Mouse (Mus musculus): ENCODE results near the gene Sar1b. TPM values are rescaled to one million over a fixed set of nuclear protein-coding genes. Genes with fewer than 3 reads are reported as not detected.

Sar1b gene
- total and polyA plus RNA-seq, 3 experiments: 64.2 to 149 (median 123) TPM

DNA sequence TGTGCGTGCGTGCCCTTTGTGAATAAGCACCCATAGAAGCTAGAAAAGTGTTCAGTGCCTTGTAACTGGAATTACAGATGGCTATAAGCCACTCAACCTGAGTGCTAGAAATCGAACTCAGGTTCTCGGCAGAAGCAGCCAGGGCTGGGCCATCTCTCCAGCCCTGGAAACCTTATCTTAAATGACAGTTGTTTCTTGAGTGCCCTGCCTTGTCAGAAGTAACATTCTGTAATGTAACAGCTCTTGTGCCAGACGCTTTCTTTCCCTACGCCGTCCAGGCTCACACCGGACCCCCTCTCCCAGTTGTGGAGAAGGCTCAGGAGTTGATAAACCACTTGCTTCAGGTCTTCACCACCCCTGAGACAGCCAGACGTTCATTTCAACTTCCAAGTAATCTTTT, 77.2 kb downstream of the Sar1b start:
- 79% methylated on average over 9 of the region's 9 CpGs for WGBS
- intact Hi-C loops (cut with DNase I): no loop called here

DNA sequence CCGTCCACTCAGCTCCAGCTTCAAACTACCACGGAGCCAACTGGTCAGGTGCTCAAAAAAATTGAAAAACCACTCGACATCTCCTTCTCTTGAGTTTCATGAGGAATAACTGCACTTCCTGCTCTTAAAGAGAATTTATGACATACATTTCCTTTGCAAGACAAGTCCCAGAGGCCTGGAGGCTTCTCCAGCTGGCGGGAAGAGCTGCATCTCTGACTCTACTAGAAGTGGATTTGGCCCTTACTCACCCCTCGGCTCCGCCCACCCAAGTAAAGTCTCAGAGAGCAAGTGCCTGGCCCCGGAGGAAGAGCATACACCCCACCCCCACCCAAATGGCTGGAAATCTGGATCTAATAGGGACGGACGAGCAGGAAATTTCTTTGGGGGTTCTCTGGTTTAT, 77.7 kb downstream of the Sar1b start:
- WGBS: 49% methylated on average over 9 of the region's 9 CpGs
- H3K79me2 ChIP-seq (replicated peaks; ENCODE audit: control insufficient read depth, insufficient read depth, low read length): no peaks in the 10 kb centered on the region
- TF ChIP-seq CTCF (IDR thresholded peaks at IDR 0.05) (no peak), POLR2A (IDR thresholded peaks at IDR 0.05; ENCODE audit: insufficient read depth, low read depth, low read length) (no peak), EP300 (IDR thresholded peaks at IDR 0.05; ENCODE audit: insufficient read depth, low read depth, low read length) (no peak)
- intact Hi-C loops (cut with DNase I): no loop called here
- no peak overlapping the region for H3K9ac ChIP-seq (ENCODE audit: low read depth, low read length)
- H3K36me3 ChIP-seq (ENCODE audit: control insufficient read depth, insufficient read depth, low read length): no peaks in the 10 kb centered on the region
- no peaks in the 10 kb centered on the region for H3K4me1 ChIP-seq (ENCODE audit: control insufficient read depth, insufficient read depth, low read length)
- H3K4me3 ChIP-seq: no peak overlapping the region
- H3K27me3 ChIP-seq (ENCODE audit: control insufficient read depth, insufficient read depth, low read length): no peaks in the 10 kb centered on the region
- H3K27ac ChIP-seq: no peak overlapping the region
- DNase-seq: no peak

More for the DNA sequence above, 77.2 kb downstream of the Sar1b start:
- Histone ChIP-seq H3K79me2 (replicated peaks; ENCODE audit: control insufficient read depth, insufficient read depth, low read length) (no peaks in the 10 kb centered on the region), H3K36me3 (ENCODE audit: control insufficient read depth, insufficient read depth, low read length) (no peaks in the 10 kb centered on the region), H3K4me1 (ENCODE audit: control insufficient read depth, insufficient read depth, low read length) (no peaks in the 10 kb centered on the region), H3K9ac (ENCODE audit: low read depth, low read length) (no peak overlapping the region), H3K4me3 (no peak overlapping the region), H3K27me3 (ENCODE audit: control insufficient read depth, insufficient read depth, low read length) (no peaks in the 10 kb centered on the region), H3K27ac (no peak overlapping the region)
- TF ChIP-seq EP300 (IDR thresholded peaks at IDR 0.05; ENCODE audit: insufficient read depth, low read depth, low read length) (no peak), CTCF (IDR thresholded peaks at IDR 0.05) (no peak), POLR2A (IDR thresholded peaks at IDR 0.05; ENCODE audit: insufficient read depth, low read depth, low read length) (no peak)
- no peak for DNase-seq

Other genes starting within 250 kb of the Sar1b start
- 1 to 10 TPM; 6.9 to 8.9 TPM for gene Phykpl, start 178.9 kb upstream of the Sar1b start, total RNA-seq (2021)
- gene Phykpl, start 178.9 kb upstream of the Sar1b start, polyA plus RNA-seq (2012; rRNA removed): 16.8 and 17.0 TPM in 2 replicates
- gene Hnrnpab, start 156.8 kb upstream of the Sar1b start, total RNA-seq (2021): 100 to 1,000 TPM; 132 to 145 TPM
- 68.4 and 71.5 TPM in 2 replicates for gene Hnrnpab, start 156.8 kb upstream of the Sar1b start, polyA plus RNA-seq (2012; rRNA removed)
- 10 to 100 TPM; 18.4 to 24.8 TPM for gene Nhp2, start 144.0 kb upstream of the Sar1b start, total RNA-seq (2021)
- gene Nhp2, start 144.0 kb upstream of the Sar1b start, polyA plus RNA-seq (2012; rRNA removed): 18.5 and 19.0 TPM in 2 replicates
- 10 to 100 TPM; 14.0 to 15.0 TPM for gene Rmnd5b, start 127.8 kb upstream of the Sar1b start, total RNA-seq (2021)
- 24.8 and 32.8 TPM in 2 replicates for gene Rmnd5b, start 127.8 kb upstream of the Sar1b start, polyA plus RNA-seq (2012; rRNA removed)
- gene N4bp3, start 112.8 kb upstream of the Sar1b start, total RNA-seq (2021): 10 to 100 TPM; 10.2 to 10.7 TPM
- 8.2 and 8.6 TPM in 2 replicates for gene N4bp3, start 112.8 kb upstream of the Sar1b start, polyA plus RNA-seq (2012; rRNA removed)
- gene D930048N14Rik, start 112.7 kb upstream of the Sar1b start, total RNA-seq (2021): under 1 TPM; 0.60 to 0.68 TPM
- 3.7 and 5.0 TPM in 2 replicates for gene D930048N14Rik, start 112.7 kb upstream of the Sar1b start, polyA plus RNA-seq (2012; rRNA removed)
- 10 to 100 TPM; 41.7 to 42.3 TPM for gene 0610009B22Rik, start 74.8 kb upstream of the Sar1b start, total RNA-seq (2021)
- gene 0610009B22Rik, start 74.8 kb upstream of the Sar1b start, polyA plus RNA-seq (2012; rRNA removed): 25.1 and 40.7 TPM in 2 replicates
- gene Sec24a, start 53 bp upstream of the Sar1b start, total RNA-seq (2021): 10 to 100 TPM; 15.3 to 16.6 TPM
- gene Sec24a, start 53 bp upstream of the Sar1b start, polyA plus RNA-seq (2012; rRNA removed): 9.3 and 12.3 TPM in 2 replicates
- 10 to 100 TPM; 11.3 to 12.4 TPM for gene Jade2, start 94.0 kb downstream of the Sar1b start, total RNA-seq (2021)
- 6.5 and 7.3 TPM in 2 replicates for gene Jade2, start 94.0 kb downstream of the Sar1b start, polyA plus RNA-seq (2012; rRNA removed)
- 10 to 100 TPM; 10.2 to 10.8 TPM for gene Cdkn2aipnl, start 204.0 kb downstream of the Sar1b start, total RNA-seq (2021)
- gene Cdkn2aipnl, start 204.0 kb downstream of the Sar1b start, polyA plus RNA-seq (2012; rRNA removed): 8.4 and 14.1 TPM in 2 replicates
- 100 to 1,000 TPM; 265 to 344 TPM for gene Ube2b, start 237.1 kb downstream of the Sar1b start, total RNA-seq (2021)
- 197 and 295 TPM in 2 replicates for gene Ube2b, start 237.1 kb downstream of the Sar1b start, polyA plus RNA-seq (2012; rRNA removed)
- 1 to 10 TPM; 4.6 to 5.2 TPM for gene Cdkl3, start 240.5 kb downstream of the Sar1b start, total RNA-seq (2021)
- 3.0 and 4.2 TPM in 2 replicates for gene Cdkl3, start 240.5 kb downstream of the Sar1b start, polyA plus RNA-seq (2012; rRNA removed)

Measured in heart, adult 2 months (tissue).